Mouse (Mus musculus) kidney, postnatal 4 days (tissue): Measurements from ENCODE around the gene Rad1.
"Not testable (repeated sequence)": the region's sequence is repeated elsewhere in the genome, so short reads cannot be mapped to it uniquely, and the experiment has no call there.

Experiments used
- DNase-seq, 2 experiments: peaks; one replicate each; pipeline ENCODE4 v3.0.0; 2021; ENCODE audit warnings: mixed read lengths in 2 of 2

The Rad1 gene

GRCm38 (mm10) chr15:10515166-10515565, 29.3 kb downstream of the Rad1 start:
- DNase-seq, result no peak

GRCm38 (mm10) chr15:10525896-10526295, 40.1 kb downstream of the Rad1 start:
- no peak for DNase-seq

- no peak for DNase-seq
Measured at GRCm38 (mm10) chr15:10531352-10531751, 45.5 kb downstream of the Rad1 start.

- DNase-seq, result not testable (repeated sequence)
Measured at GRCm38 (mm10) chr15:10533361-10533760, 47.5 kb downstream of the Rad1 start.

GRCm38 (mm10) chr15:10534591-10534990, 48.8 kb downstream of the Rad1 start:
- no peak for DNase-seq

GRCm38 (mm10) chr15:10535969-10536368, 50.2 kb downstream of the Rad1 start:
- DNase-seq, result no peak

GRCm38 (mm10) chr15:10540271-10541088, 54.7 kb downstream of the Rad1 start:
- DNase-seq, result peak in 1 of 2 experiments; percentile 12
